Mouse (Mus musculus) stomach, embryonic 16.5 days (tissue): ENCODE measurements around the gene Mcm5. TPM values are rescaled to one million over a fixed set of nuclear protein-coding genes. Genes with fewer than 3 reads are reported as not detected.

Experiments used
- ATAC-seq: fragments of 200-750 bp; cut with Nextera tagmentation; 2 replicates; pipeline ENCODE4 v1.8.0; 2017; ENCODE audit warnings: moderate number of reproducible peaks, moderate TSS enrichment; ENCODE audit not compliant: insufficient read depth, low FRiP score
- H3K27ac ChIP-seq: fragments of 300-500 bp; sonication (generic); 2 replicates; pipeline ENCODE4 v1.5.1; 2014; ENCODE audit warnings: low read length
- H3K27me3 ChIP-seq: fragments of 300-500 bp; sonication (generic); 2 replicates; pipeline ENCODE4 v1.6.1; 2014; ENCODE audit warnings: low read length, control low read depth, mixed read lengths; ENCODE audit not compliant: control insufficient read depth, insufficient read depth
- H3K36me3 ChIP-seq: fragments of 300-500 bp; sonication (generic); 2 replicates; pipeline ENCODE4 v1.6.1; 2014; ENCODE audit warnings: low read length; ENCODE audit not compliant: control insufficient read depth, insufficient read depth
- H3K4me1 ChIP-seq: fragments of 300-500 bp; sonication (generic); 2 replicates; pipeline ENCODE4 v1.6.1; 2014; ENCODE audit warnings: low read length, control low read depth, mixed read lengths; ENCODE audit not compliant: control insufficient read depth, insufficient read depth
- H3K4me2 ChIP-seq: fragments of 300-500 bp; sonication (generic); 2 replicates; pipeline ENCODE4 v1.6.1; 2014; ENCODE audit warnings: low read depth, low read length, mixed read lengths
- H3K4me3 ChIP-seq: fragments of 300-500 bp; sonication (generic); replicated peaks from 2 replicates; pipeline ENCODE4 v1.5.1; 2014; ENCODE audit warnings: mild to moderate bottlenecking, low read length
- H3K9ac ChIP-seq: fragments of 300-500 bp; sonication (generic); 2 replicates; pipeline ENCODE4 v1.6.1; 2014; ENCODE audit warnings: low read length
- H3K9me3 ChIP-seq: fragments of 300-500 bp; sonication (generic); replicated peaks from 2 replicates; pipeline ENCODE4 v1.6.1; 2016; ENCODE audit warnings: low read length, control low read depth; ENCODE audit not compliant: control insufficient read depth
- WGBS: fragments of 180-500 bp; shearing (Covaris S2); extraction: QIAGEN DNeasy Blood & Tissue Kit; methylation state at CpG from one replicate; pipeline ENCODE4 v1.1.7; 2014; 5-methylcytosine and 5-hydroxymethylcytosine counted together
- polyA plus RNA-seq: library from polyadenylated mRNA; unstranded; fragments of >200 nt; fragmentation: Nextera tagmentation; extraction: Ambion mirVana; gene quantifications from 2 replicates; pipeline ENCODE4 v1.2.1, GENCODE M21; 2015

Mcm5 gene
- polyA plus RNA-seq = 112 and 117 TPM in 2 replicates

GRCm38 (mm10) chr8:75109236-75109967, at the start of gene Mcm5:
Mcm5 (plus strand) TSS chr8:75109569.
- peak within 1 kb of the TSS; percentile 91 for H3K4me3 ChIP-seq
- peak within 1 kb of the TSS; percentile 94 for H3K9ac ChIP-seq
- ATAC-seq = peak; percentile 98
- peaks cover 17% of the 10 kb centered on the region; the same call in 1 of the 2 replicates for H3K36me3 ChIP-seq
- no peaks in the 10 kb centered on the region for H3K9me3 ChIP-seq
- peaks cover 16% of the 10 kb centered on the region for H3K4me1 ChIP-seq
- H3K27ac ChIP-seq = peak within 1 kb of the TSS; percentile 86
- H3K4me2 ChIP-seq = peak within 1 kb of the TSS; percentile 86
- H3K27me3 ChIP-seq = no peaks in the 10 kb centered on the region
- WGBS = under 1% methylated on average over 59 of the region's 59 CpGs

GRCm38 (mm10) chr8:75060022-75060421, 49.3 kb upstream of the Mcm5 start:
- no peak overlapping the region for H3K9ac ChIP-seq
- no peak for ATAC-seq
- no peaks in the 10 kb centered on the region for H3K36me3 ChIP-seq
- H3K4me2 ChIP-seq = no peak overlapping the region
- no peak overlapping the region for H3K4me3 ChIP-seq
- no peaks in the 10 kb centered on the region for H3K4me1 ChIP-seq
- WGBS = 69% methylated on average over 6 of the region's 6 CpGs
- no peaks in the 10 kb centered on the region for H3K27me3 ChIP-seq
- H3K27ac ChIP-seq = no peak overlapping the region
- no peaks in the 10 kb centered on the region for H3K9me3 ChIP-seq

DNA sequence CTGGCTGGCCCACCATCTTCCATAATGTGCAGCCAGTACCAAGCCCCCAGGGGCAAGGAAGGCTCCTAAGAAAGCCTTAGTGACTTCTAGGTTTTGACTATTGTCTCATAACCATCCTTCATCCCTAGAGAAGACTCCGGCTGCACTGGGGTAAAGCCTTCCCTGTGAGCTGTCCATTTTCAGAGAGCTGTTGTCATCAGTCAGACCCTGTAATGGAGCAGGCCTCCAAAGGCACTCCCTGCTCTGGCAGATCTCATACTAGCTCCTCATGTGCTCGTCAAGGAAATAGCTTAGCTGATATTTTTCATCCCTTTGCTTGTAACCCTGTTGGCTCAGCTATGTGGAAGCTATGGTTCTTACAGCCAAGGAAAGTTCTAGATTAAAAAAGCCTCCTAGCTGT, 48.6 kb upstream of the Mcm5 start:
- WGBS = 67% methylated on average over 2 of the region's 2 CpGs
- H3K27ac ChIP-seq = no peak overlapping the region

GRCm38 (mm10) chr8:75063290-75063689, 46.1 kb upstream of the Mcm5 start:
- ATAC-seq = no peak
- Histone ChIP-seq H3K4me3 (no peak overlapping the region), H3K4me2 (no peak overlapping the region), H3K9ac (no peak overlapping the region), H3K27me3 (no peaks in the 10 kb centered on the region), H3K27ac (no peak overlapping the region), H3K36me3 (no peaks in the 10 kb centered on the region), H3K4me1 (no peaks in the 10 kb centered on the region), H3K9me3 (no peaks in the 10 kb centered on the region)
- WGBS = 64% methylated on average over 3 of the region's 3 CpGs

More for the DNA sequence above, 48.6 kb upstream of the Mcm5 start:
- Histone ChIP-seq H3K27me3 (no peaks in the 10 kb centered on the region), H3K36me3 (no peaks in the 10 kb centered on the region), H3K4me2 (no peak overlapping the region), H3K9ac (no peak overlapping the region), H3K4me1 (no peaks in the 10 kb centered on the region), H3K9me3 (no peaks in the 10 kb centered on the region), H3K4me3 (no peak overlapping the region)
- no peak for ATAC-seq

DNA sequence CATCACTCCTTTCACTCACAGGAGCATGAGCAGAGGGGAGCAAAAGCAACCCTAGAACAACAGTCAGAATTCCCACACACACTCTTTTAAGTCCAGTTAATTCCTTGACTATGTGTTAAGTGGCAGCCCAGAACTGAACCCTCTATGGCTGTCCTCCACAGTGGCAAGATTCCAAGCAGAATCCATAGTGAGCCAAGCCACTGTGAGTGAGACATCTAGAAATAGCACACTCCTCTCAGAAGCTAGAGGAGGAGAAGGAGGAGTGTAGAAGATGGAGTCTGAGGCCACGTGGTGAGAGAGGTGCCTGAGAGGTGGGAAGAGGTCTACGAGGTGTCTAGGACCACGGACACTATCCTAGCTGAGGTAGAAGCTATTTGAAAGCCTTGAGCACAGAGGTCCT, 44.6 kb upstream of the Mcm5 start:
- ATAC-seq = no peak
- Histone ChIP-seq H3K36me3 (no peaks in the 10 kb centered on the region), H3K27me3 (no peaks in the 10 kb centered on the region), H3K4me3 (no peak overlapping the region), H3K4me1 (no peaks in the 10 kb centered on the region), H3K4me2 (no peak overlapping the region), H3K27ac (no peak overlapping the region), H3K9me3 (no peaks in the 10 kb centered on the region), H3K9ac (no peak overlapping the region)
- WGBS = 88% methylated on average over 3 of the region's 3 CpGs

DNA sequence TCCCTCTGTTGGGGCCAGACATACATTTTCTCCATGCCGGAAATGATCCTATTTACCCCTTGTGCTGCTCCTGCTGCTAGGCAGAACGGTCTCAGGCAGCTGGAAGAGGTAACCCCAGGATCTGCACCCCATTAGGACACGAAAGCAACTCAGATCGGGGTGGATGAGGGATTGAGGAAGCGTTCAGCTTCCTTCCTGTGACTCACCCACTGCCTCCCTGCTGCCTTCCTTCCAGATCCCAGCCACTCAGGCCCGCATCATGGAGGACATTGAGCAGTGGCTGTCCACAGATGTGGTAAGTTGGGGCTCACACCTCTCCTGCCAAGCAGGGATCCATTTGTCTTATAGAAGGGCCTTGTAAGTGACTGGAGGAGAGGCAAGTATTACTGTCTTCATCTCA, 42.1 kb upstream of the Mcm5 start:
- Histone ChIP-seq H3K4me1 (no peaks in the 10 kb centered on the region), H3K27ac (no peak overlapping the region), H3K4me3 (no peak overlapping the region), H3K4me2 (no peak overlapping the region), H3K9me3 (no peaks in the 10 kb centered on the region), H3K27me3 (no peaks in the 10 kb centered on the region), H3K9ac (no peak overlapping the region), H3K36me3 (no peaks in the 10 kb centered on the region)
- ATAC-seq = no peak
- 72% methylated on average over 6 of the region's 6 CpGs for WGBS

DNA sequence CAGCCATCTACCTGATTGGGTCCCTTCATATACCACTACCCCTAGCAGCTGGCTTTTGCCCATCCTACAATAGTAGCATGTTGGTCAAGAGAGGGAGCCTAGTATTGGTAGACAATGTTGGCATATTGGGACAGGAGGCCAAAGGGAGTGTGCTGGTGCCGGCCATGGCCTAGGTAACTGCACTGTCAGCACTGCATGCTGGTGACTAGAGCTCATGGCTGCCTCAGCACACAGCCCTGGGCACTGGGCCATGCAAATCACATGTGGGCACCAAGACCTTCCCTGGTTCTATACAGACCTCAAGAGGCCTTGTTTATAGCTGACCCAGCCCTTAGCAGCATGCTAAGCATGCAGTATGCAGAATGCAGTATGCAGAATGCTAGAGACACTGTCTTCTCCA, 39.1 kb upstream of the Mcm5 start:
- no peaks in the 10 kb centered on the region for H3K4me1 ChIP-seq

DNA sequence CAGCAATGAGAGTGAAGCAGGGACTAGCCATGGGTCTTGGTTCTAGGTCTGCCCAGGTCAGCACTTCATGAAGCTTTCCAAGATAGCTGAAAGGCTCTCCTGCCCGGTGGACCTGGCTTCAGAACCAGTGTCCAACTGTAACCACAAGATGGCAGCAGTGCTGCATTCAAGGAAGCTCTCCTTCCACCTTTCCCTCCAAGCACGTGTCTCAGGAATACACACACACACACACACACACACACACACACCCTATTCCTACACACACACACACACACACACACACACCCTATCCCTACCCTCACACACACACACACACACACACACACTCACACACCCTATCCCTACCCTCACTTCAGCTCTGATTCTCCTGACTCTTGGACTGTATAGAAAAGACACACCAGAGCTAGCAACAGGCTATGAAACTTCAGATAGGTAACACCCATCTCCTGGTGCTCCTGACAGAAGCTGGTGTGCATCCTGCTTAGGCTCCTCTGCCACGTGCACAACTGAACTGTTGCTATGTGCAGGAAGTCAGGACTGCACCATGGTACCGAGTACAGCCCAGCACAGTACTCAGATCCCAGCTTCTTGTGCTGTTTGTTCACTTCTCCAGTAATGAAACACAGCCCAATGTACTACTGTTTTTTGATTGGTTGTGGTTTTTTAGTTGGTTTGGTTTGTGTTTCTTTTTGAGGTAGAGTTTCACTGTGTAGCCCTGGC, 37.6 kb upstream of the Mcm5 start:
- H3K9me3 ChIP-seq = no peaks in the 10 kb centered on the region
- H3K27ac ChIP-seq = no peak overlapping the region
- no peaks in the 10 kb centered on the region for H3K36me3 ChIP-seq
- no peaks in the 10 kb centered on the region for H3K4me1 ChIP-seq
- H3K9ac ChIP-seq = no peak overlapping the region
- no peak overlapping the region for H3K4me3 ChIP-seq
- ATAC-seq = peak; percentile 86
- no peak overlapping the region for H3K4me2 ChIP-seq
- WGBS = 24% methylated on average over 4 of the region's 4 CpGs
- no peaks in the 10 kb centered on the region for H3K27me3 ChIP-seq

More for the DNA sequence above, 39.1 kb upstream of the Mcm5 start:
- no peak overlapping the region for H3K27ac ChIP-seq
- H3K9me3 ChIP-seq = no peaks in the 10 kb centered on the region
- H3K27me3 ChIP-seq = no peaks in the 10 kb centered on the region
- 89% methylated on average over 1 of the region's 1 CpGs for WGBS
- H3K4me2 ChIP-seq = no peak overlapping the region
- no peak overlapping the region for H3K9ac ChIP-seq
- no peaks in the 10 kb centered on the region for H3K36me3 ChIP-seq
- H3K4me3 ChIP-seq = no peak overlapping the region
- ATAC-seq = no peak

GRCm38 (mm10) chr8:75074876-75075275, 34.5 kb upstream of the Mcm5 start:
- H3K4me1 ChIP-seq = no peaks in the 10 kb centered on the region
- no peak overlapping the region for H3K9ac ChIP-seq
- H3K4me2 ChIP-seq = no peak overlapping the region
- no peak for ATAC-seq
- 80% methylated on average over 1 of the region's 1 CpGs for WGBS
- no peaks in the 10 kb centered on the region for H3K27me3 ChIP-seq
- H3K27ac ChIP-seq = no peak overlapping the region
- no peaks in the 10 kb centered on the region for H3K36me3 ChIP-seq
- no peak overlapping the region for H3K4me3 ChIP-seq
- H3K9me3 ChIP-seq = no peaks in the 10 kb centered on the region
